In the genomic region with DNA sequence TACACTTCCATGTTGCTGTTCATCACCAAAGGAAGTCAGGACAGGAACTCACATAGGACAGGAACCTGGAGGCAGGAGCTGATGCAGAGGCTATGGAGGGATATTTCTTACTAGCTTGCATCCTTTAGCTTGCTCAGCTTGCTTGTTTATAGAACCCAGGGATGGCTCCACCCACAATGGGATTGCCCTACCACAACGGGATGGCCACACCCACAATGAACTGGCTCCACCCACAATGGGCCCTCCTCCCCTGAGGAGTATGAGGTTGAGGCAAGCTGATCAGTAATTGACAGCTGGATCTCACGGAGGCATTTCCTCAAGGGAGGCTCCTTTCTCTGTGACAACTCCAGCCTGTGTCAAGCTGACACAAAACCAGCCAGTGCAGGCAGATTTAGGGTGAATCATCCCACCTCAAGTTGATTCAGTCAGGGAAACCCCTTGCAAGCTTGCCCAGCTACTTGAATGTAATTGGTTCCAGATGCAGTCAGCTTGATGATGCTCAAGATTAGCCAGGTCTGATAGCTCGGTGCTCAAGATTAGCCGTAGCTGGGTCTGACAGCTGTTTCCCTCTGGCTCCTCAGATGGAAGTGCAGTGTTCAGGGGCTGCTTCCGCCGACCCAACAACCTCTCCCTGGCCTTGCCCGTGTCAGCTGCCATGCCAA, we compare ENCODE assay signal across 23 mouse cellular contexts.
DNase-seq lines count a peak whose midpoint lies in the region; ATAC-seq and TF ChIP-seq lines count a peak whose summit lies in the region.
"Had no signal": no experiment of that assay in that cellular context is flagged by ENCODE, and none has a peak within 500 bp of the region (broad histone marks: within the 10 kb centered on the region; RNA-seq: fewer than 3 reads in every experiment).

No protein-coding gene starts in this region.

- intact Hi-C loops in left cerebral cortex, postnatal 14 days (cut with DNase I), result no loop called here

- no peaks in the 10 kb centered on the region for H3K27me3 ChIP-seq in cerebellum, adult 2 months (ENCODE audit: control insufficient read depth, insufficient read depth, low read length)
- no peaks in the 10 kb centered on the region for H3K27me3 ChIP-seq in lung, embryonic 16.5 days (ENCODE audit: control insufficient read depth, insufficient read depth, low read depth, low read length)
- H3K27me3 ChIP-seq: embryonic facial prominence, embryonic 12.5 days; lung, embryonic 15.5 days; neural tube, embryonic 13.5 days had no signal

- no peak overlapping the region for H3K4me3 ChIP-seq in cerebellum, adult 2 months (replicated peaks; ENCODE audit: insufficient read depth, low read depth, low read length)
- H3K4me3 ChIP-seq in lung, embryonic 16.5 days (ENCODE audit: low read length), result no peak overlapping the region
- H3K4me3 ChIP-seq: embryonic facial prominence, embryonic 12.5 days; hindbrain, embryonic 10.5 days; lung, embryonic 15.5 days; neural tube, embryonic 13.5 days had no signal

- H3K36me3 ChIP-seq in lung, embryonic 16.5 days (ENCODE audit: control insufficient read depth, insufficient read depth, low read length), result no peaks in the 10 kb centered on the region
- H3K36me3 ChIP-seq: embryonic facial prominence, embryonic 12.5 days; lung, embryonic 15.5 days had no signal

- ATAC-seq in lung, embryonic 16.5 days (ENCODE audit: low read depth), result 0 out of 2 replicates have a peak, but pooled peaks have one; percentile 17
- ATAC-seq: activated CD4-positive, CD25-positive, alpha-beta regulatory T cell, adult 4 months had no signal

- H3K9ac ChIP-seq in lung, embryonic 16.5 days (ENCODE audit: low read length), result no peak overlapping the region
- H3K9ac ChIP-seq: embryonic facial prominence, embryonic 12.5 days; liver, embryonic 14.5 days; lung, embryonic 15.5 days; neural tube, embryonic 13.5 days had no signal

- WGBS in cerebellum, adult 2 months, result 67% methylated on average over 7 of the region's 7 CpGs
- WGBS in lung, embryonic 16.5 days, result 46% methylated on average over 7 of the region's 7 CpGs

- DNase-seq in cerebellum, adult 2 months, result no peak
- DNase-seq in cerebellum, adult 8-10 months, result no peak
- DNase-seq in lung, postnatal 10 days, result no peak
- DNase-seq in embryo, embryonic 10.5 days (ENCODE audit: low spot score), result peak; percentile 42
- peak; percentile 42 for DNase-seq in mesoderm, embryonic 11.5 days (ENCODE audit: low read depth, low spot score)
- DNase-seq in lung, postnatal 36 days, result no peak
- DNase-seq in left cerebral cortex, postnatal 14 days (ENCODE audit: low spot score in 2 of 2), result no peak
- DNase-seq: adrenal gland, postnatal 10 days; cerebellum, postnatal 14 days; gastrocnemius, postnatal 14 days; kidney, adult 9 months; kidney, postnatal 36 days; midbrain, embryonic 14.5 days; spleen, adult 18-20 months; thymus, adult 18-20 months; thymus, postnatal 4 days had no signal

- no peak overlapping the region for H3K4me2 ChIP-seq in lung, embryonic 16.5 days (ENCODE audit: low read depth, low read length)
- H3K4me2 ChIP-seq: embryonic facial prominence, embryonic 12.5 days; lung, embryonic 15.5 days; neural tube, embryonic 13.5 days had no signal

- peaks cover 74% of the 10 kb centered on the region for H3K4me1 ChIP-seq in cerebellum, adult 2 months (ENCODE audit: control insufficient read depth, insufficient read depth, low read length)
- no peaks in the 10 kb centered on the region for H3K4me1 ChIP-seq in lung, embryonic 16.5 days (replicated peaks; ENCODE audit: control insufficient read depth, insufficient read depth, low read length)
- H3K4me1 ChIP-seq: embryonic facial prominence, embryonic 12.5 days; lung, embryonic 15.5 days; neural tube, embryonic 13.5 days had no signal

- TF ChIP-seq CTCF in cerebellum, adult 2 months (IDR thresholded peaks at IDR 0.05; ENCODE audit: borderline replicate concordance, insufficient read depth, low read depth, low read length), result no peak

- 0 out of 2 replicates have a peak, but pooled peaks cover 3% of the 10 kb centered on the region for H3K9me3 ChIP-seq in lung, embryonic 16.5 days (ENCODE audit: control insufficient read depth, low read length)
- H3K9me3 ChIP-seq: embryonic facial prominence, embryonic 12.5 days; hindbrain, embryonic 10.5 days; lung, embryonic 15.5 days; neural tube, embryonic 13.5 days had no signal

- TF ChIP-seq POLR2A in cerebellum, adult 2 months (IDR thresholded peaks at IDR 0.05; ENCODE audit: borderline replicate concordance, insufficient read depth, low read length), result no peak

- 0 out of 2 replicates have a peak overlapping the region, but pooled peaks have one; percentile 24 for H3K27ac ChIP-seq in cerebellum, adult 2 months (ENCODE audit: insufficient read depth, low read length)
- no peak overlapping the region for H3K27ac ChIP-seq in lung, embryonic 16.5 days (ENCODE audit: low read length)
- H3K27ac ChIP-seq: embryonic facial prominence, embryonic 12.5 days; hindbrain, embryonic 10.5 days; liver, embryonic 14.5 days; lung, embryonic 15.5 days; neural tube, embryonic 13.5 days had no signal

Comparison
In these comparisons a context has a peak if more than half of its experiments do, and no peak if none do; other contexts are left out.
1. DNase-seq: peak in embryo, embryonic 10.5 days (single experiment) and mesoderm, embryonic 11.5 days (single experiment); none in cerebellum, adult 2 months (0 of 2), cerebellum, adult 8-10 months (single experiment), lung, postnatal 10 days (single experiment), lung, postnatal 36 days (single experiment) and left cerebral cortex, postnatal 14 days (0 of 2).